Mouse (Mus musculus) duodenum, adult 2 months (tissue): ENCODE data around the gene Pcsk1n. TPM values are rescaled to one million over a fixed set of nuclear protein-coding genes. Genes with fewer than 3 reads are reported as not detected.

Source experiments
- polyA plus RNA-seq: library from polyadenylated mRNA; depleted of rRNA; stranded (reverse); fragments of >200 nt; gene quantifications from 2 replicates; pipeline ENCODE4 v1.2.3, GENCODE M21; 2012; ENCODE audit warnings: low replicate concordance; rRNA removed

The Pcsk1n gene
- polyA plus RNA-seq = 18.8 and 43.0 TPM in 2 replicates

DNA sequence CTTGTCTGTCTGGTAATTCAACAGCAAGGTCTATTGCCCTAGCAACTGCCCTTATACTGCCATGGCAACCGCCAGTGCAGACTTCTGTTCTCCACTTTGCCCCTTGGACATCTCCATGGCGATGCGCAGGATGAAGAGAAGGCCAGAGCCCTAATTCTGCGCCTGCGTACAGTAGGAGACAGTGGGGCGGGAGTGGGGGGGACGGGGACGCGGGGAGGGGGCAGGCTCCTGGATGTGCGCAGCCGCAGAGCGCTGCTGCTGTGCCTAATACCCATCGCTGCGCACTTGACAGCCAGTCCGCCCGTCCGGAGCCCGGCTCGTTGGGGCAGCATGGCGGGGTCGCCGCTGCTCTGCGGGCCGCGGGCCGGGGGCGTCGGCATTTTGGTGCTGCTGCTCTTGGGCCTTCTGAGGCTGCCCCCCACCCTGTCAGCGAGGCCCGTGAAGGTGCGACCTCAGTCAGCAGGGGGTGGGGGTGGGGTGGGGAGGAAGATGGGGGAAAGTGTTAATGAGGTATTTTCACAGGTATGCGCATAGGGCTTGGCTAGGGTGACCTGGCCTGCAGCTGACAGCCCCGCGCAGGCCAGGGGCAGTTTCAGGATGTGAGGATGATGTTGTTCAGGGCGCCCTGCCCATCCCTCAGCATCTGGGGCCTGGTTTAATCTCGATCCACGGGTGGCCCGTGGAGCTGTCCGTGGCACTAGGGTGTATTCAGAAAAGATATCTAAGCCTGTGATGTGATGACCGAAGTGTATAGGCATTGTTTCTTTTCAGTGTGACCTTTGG lies at the start of gene Pcsk1n:
TSS of gene Pcsk1n (plus strand) at position 222 of the 783 bp plus-strand sequence.

DNA sequence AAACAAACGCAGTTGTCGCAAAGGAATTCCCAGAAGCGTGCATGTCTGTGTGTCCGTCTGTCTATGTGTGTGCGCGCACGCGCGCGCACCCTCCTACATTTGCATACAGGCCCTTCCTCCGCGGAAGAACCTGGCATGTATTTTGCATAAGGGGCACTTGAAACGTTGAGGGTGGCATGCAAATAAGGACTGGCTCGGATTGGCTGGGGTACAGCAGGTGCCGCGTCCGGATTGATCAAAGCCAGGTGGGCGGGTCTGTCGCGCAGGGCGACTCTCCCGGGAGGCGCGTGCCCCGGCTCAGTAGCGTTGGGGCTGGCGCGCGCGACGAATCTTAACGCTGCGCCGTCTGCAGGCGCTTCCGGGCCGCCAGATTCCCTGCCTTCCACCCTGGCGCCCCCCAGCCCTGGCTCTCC lies 41.6 kb upstream of the Pcsk1n start, which contains the start of gene Pim2:
TSS of gene Pim2 (plus strand) at position 256 of the 413 bp plus-strand sequence.

DNA sequence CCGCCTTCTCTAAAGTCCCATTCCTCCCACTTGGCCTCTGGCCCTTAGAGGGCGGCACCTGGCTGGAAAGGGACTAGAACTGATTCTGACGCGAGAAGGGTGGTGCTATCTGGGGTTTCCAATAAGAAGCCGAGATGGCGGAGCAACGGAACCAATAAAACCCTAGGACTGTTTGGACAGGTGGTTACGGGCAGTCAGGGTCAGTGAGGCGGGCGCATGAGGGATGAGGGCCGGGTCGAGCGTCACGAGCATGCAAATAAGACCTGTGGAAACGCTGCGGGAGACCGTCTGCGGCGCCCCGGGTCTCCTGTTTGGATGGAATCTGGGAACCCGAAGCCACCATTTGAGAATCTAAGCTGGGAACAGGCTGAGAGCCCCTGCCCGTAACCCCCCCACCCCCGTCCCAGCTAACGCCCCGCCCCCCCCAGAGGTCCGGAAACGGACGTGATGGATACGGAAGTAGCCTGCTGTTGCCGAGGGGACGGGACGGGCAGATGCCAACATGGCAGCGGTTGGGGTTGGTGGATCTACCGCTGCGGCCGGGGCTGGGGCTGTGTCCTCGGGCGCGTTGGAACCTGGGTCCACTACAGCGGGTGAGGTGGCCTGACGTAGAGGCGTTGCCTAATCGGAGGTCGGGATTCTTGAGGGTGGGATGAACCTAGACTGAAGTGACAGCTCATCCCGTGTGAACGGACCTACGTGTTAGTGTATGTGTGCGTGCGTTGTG lies 35.6 kb upstream of the Pcsk1n start, which contains the start of gene Slc35a2:
TSS of gene Slc35a2 (plus strand) at position 188 of the 727 bp plus-strand sequence.

DNA sequence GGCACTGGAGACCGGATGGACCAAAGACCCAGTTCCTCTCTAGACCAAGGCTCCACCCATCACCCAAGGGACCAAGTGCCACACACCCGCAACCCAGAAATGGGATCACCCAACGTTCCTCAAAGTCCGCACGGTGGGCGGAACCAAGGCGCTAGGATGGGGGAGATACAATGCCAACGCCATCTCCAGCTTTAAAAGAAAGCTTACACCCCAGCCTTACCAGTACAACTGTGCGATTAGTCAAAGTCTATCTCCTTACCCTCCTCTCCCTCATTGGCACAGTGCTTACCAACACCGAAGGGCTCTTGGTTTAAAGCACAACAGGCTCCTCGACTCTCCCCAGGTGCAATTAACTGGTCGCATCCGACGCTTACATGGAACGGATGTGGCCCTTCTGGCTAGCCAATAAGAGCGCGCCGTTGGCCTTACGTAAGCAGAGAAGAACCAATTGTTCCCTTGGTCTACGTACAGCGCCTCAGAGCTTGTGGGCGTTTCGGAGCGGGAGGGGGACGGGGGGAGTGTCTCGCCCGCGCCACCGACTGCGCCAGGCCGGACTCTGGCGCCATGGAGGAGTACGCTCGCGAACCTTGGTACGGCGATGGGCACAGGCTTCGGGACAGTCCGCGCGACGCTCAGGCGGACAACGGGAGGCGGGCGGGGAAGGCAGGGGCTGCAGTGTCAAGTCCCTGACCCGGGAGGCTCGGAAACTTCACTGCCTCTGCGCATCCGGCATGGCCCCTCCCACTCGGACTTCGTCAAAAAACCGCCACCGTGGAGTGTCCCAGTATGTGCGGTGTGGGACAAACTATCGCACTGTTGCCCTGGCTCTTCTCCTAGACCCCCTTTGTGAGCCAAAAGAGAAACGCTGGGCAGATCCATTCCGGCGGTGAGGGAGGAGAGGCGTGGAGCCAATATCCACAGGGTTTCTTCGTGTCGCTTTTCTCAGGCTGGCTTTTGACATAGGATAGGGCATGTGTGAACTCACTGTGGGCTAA lies 20.4 kb upstream of the Pcsk1n start, which contains the start of the genes Pqbp1 and Timm17b:
TSS of gene Pqbp1 (minus strand) at position 390 of the 995 bp plus-strand sequence.
TSS of gene Timm17b (plus strand) at position 478 of the 995 bp plus-strand sequence.

DNA sequence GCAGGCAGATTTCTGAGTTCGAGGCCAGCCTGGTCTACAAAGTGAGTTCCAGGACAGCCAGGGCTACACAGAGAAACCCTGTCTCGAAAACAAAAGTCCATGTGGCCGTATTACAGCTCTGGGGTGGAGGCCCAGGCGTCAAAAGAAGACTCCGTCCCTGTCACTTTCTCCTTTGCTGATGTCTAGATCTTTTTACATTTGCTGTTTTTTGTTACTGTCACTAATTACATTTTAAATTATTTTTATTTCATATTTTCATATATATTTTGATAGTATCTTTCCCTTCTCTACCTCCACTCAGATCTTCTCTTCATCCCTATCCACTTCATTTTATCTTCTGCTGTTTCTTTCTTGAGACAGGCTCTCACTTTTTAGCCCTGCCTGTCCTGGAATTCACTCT lies 11.9 kb upstream of the Pcsk1n start, which contains the start of gene Gm10491:
TSS of gene Gm10491 (minus strand) at position 101 of the 400 bp plus-strand sequence.

DNA sequence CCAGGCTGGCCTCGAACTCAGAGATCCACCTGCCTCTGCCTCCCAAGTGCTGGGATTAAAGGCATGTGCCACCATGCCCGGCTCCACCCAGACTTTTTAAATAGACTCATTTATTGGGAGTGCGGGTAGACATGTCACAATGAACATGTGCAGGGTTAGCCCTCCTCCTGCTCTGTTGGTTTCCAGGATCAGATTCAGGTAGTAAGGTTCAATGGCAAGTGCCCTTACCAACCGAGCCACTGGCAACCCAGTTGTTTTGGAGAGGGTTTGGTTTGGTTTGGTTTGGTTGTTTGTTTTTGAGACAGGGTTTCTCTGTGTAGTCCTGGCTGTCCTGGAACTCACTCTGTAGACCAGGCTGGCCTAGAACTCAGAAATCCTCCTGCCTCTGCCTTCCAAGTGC lies 10.4 kb upstream of the Pcsk1n start, which contains the start of gene Gm10490:
TSS of gene Gm10490 (plus strand) at position 301 of the 400 bp plus-strand sequence.

DNA sequence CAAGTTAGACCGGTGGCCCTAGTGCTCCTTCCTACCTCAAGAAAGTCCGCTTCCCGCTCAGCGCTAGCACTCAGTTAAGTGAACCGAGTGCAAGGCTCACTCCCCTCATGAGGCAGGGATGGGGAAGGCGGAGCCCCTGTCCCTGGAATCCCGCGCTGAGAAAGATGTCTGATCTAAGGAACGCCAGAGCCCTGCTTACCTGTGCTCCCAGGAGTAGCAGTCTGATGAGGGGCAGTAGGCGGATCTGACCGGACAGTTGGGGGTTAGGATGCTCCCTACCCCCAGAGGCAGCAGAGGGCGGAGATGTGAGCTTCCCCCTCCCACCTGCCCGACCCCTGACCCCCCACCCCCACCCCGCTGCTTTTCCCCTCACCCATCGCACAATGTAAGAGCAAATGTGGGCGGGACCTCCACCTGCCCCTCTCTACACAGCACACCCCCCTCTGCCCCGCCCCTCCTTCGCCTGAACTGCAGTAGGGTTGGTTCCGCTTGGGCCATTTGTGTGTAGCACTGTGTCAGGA lies 8.7 kb downstream of the Pcsk1n start, which contains the start of gene Eras:
TSS of gene Eras (minus strand) at position 338 of the 521 bp plus-strand sequence.

DNA sequence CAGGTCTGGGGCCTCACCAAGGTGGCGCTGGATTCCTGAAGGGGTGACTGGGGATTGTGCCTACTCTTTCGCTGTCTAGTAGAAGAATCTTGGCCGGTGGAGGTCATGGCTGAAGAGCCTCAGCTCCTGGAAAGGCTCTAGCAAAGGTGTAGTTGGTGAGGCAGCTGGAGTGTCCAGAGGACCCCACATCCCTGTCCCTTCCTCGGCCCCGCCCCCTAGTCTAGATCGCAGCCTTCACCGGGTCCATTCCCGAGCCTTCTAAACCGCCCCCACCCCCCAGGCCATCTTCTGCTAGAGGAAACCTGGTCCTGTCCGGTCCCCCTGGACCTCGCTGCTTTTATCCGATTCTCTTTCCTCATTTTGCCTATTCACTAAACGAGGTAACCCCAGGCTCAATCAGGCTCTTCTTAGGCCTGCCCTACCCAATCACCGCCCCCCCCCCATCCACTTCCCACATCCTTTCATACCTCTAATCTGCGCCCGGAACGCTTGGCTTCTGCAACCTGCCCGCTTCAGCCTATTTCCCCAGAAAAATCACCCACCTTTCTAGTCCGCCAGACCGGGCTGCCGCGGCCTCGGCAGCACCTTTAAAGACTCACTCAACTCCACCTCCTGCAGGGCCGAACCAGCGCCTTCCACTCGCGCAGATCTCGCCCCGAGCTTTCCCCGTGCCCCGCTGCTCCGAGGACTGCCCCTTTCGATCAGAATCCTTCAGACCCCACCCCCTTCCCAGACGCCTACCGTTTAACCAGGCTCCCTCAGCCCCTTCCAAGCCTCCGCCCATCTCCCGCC lies 27.7 kb downstream of the Pcsk1n start, which contains the start of gene Hdac6:
TSS of gene Hdac6 (minus strand) at position 782 of the 792 bp plus-strand sequence.

Other genes with a start within 250 kb of the Pcsk1n start
- gene Plp2, start 248.4 kb upstream of the Pcsk1n start, polyA plus RNA-seq = 79.9 and 101 TPM in 2 replicates
- gene Magix, start 238.6 kb upstream of the Pcsk1n start, polyA plus RNA-seq = 1.8 and 1.9 TPM in 2 replicates
- gene Gpkow, start 222.7 kb upstream of the Pcsk1n start, polyA plus RNA-seq = 1.0 and 1.8 TPM in 2 replicates
- gene Wdr45, start 205.5 kb upstream of the Pcsk1n start, polyA plus RNA-seq = 25.3 and 29.7 TPM in 2 replicates
- gene Gm45208, start 197.6 kb upstream of the Pcsk1n start, polyA plus RNA-seq = 0.74 and 2.9 TPM in 2 replicates
- 54.9 and 59.3 TPM in 2 replicates for gene Praf2, start 191.4 kb upstream of the Pcsk1n start, polyA plus RNA-seq
- 25.1 and 46.4 TPM in 2 replicates for gene Ccdc120, start 168.9 kb upstream of the Pcsk1n start, polyA plus RNA-seq
- 20.6 and 27.4 TPM in 2 replicates for gene Tfe3, start 157.3 kb upstream of the Pcsk1n start, polyA plus RNA-seq
- gene Gripap1, start 130.1 kb upstream of the Pcsk1n start, polyA plus RNA-seq = 12.0 and 13.5 TPM in 2 replicates
- gene Kcnd1, start 97.5 kb upstream of the Pcsk1n start, polyA plus RNA-seq = 0.60 and 0.85 TPM in 2 replicates
- gene Otud5, start 78.5 kb upstream of the Pcsk1n start, polyA plus RNA-seq = 40.2 and 43.1 TPM in 2 replicates
- gene Pim2, start 41.6 kb upstream of the Pcsk1n start, polyA plus RNA-seq = 8.9 and 15.1 TPM in 2 replicates
- 113 and 128 TPM in 2 replicates for gene Slc35a2, start 35.8 kb upstream of the Pcsk1n start, polyA plus RNA-seq
- gene Pqbp1, start 20.6 kb upstream of the Pcsk1n start, polyA plus RNA-seq = 33.7 and 40.2 TPM in 2 replicates
- 50.6 and 53.9 TPM in 2 replicates for gene Timm17b, start 20.5 kb upstream of the Pcsk1n start, polyA plus RNA-seq
- gene Gm10491, start 12.0 kb upstream of the Pcsk1n start, polyA plus RNA-seq = not detected in 2 replicates
- gene Gm10490, start 10.3 kb upstream of the Pcsk1n start, polyA plus RNA-seq = not detected in 2 replicates
- gene Eras, start 8.8 kb downstream of the Pcsk1n start, polyA plus RNA-seq = not detected in 2 replicates
- 6.2 and 9.8 TPM in 2 replicates for gene Hdac6, start 28.1 kb downstream of the Pcsk1n start, polyA plus RNA-seq
- gene Gata1, start 58.2 kb downstream of the Pcsk1n start, polyA plus RNA-seq = 0.24 and 0.27 TPM in 2 replicates
- 15.0 and 16.6 TPM in 2 replicates for gene Glod5, start 98.7 kb downstream of the Pcsk1n start, polyA plus RNA-seq
- 4.7 and 7.2 TPM in 2 replicates for gene Suv39h1, start 154.9 kb downstream of the Pcsk1n start, polyA plus RNA-seq
- 1.9 and 5.2 TPM in 2 replicates for gene Was, start 170.7 kb downstream of the Pcsk1n start, polyA plus RNA-seq
- gene Wdr13, start 213.1 kb downstream of the Pcsk1n start, polyA plus RNA-seq = 53.2 and 126 TPM in 2 replicates
- gene Rbm3, start 226.1 kb downstream of the Pcsk1n start, polyA plus RNA-seq = 19.6 and 25.9 TPM in 2 replicates